Mouse (Mus musculus) liver, postnatal 0 days (tissue): ENCODE measurements around the gene Gm20388. TPM values are rescaled to one million over a fixed set of nuclear protein-coding genes. Genes with fewer than 3 reads are reported as not detected.
A peak's percentile ranks its signal among the peaks of the same experiment; 100 is the strongest.

ENCODE experiments used
- ATAC-seq: fragments of 200-750 bp; cut with Nextera tagmentation; 2 replicates; pipeline ENCODE4 v1.8.0; 2017; ENCODE audit warnings: mild to moderate bottlenecking, moderate library complexity
- DNase-seq: peaks from one replicate; pipeline ENCODE4 v3.0.0-alpha.2; 2016
- H3K27ac ChIP-seq: fragments of 300-500 bp; sonication (generic); 2 replicates; pipeline ENCODE4 v1.5.1; 2014; ENCODE audit warnings: antibody characterized with exemption, moderate library complexity, mild to moderate bottlenecking, low read depth
- H3K27me3 ChIP-seq: fragments of 300-500 bp; sonication (generic); 2 replicates; pipeline ENCODE4 v1.6.1; 2014; ENCODE audit warnings: low read length, control low read depth, mixed read lengths; ENCODE audit not compliant: insufficient read depth
- H3K36me3 ChIP-seq: fragments of 300-500 bp; sonication (generic); replicated peaks from 2 replicates; pipeline ENCODE4 v1.6.1; 2014; ENCODE audit warnings: mild to moderate bottlenecking, control low read depth, low read length, moderate library complexity, mixed read lengths; ENCODE audit not compliant: insufficient read depth
- H3K4me1 ChIP-seq: fragments of 300-500 bp; sonication (generic); 2 replicates; pipeline ENCODE4 v1.6.1; 2014; ENCODE audit warnings: antibody characterized with exemption, mild to moderate bottlenecking, control low read depth; ENCODE audit not compliant: insufficient read depth
- H3K4me2 ChIP-seq: fragments of 300-500 bp; sonication (generic); 2 replicates; pipeline ENCODE4 v1.6.1; 2014; ENCODE audit warnings: low read depth, mild to moderate bottlenecking, low read length, moderate library complexity, mixed read lengths
- H3K4me3 ChIP-seq: fragments of 300-500 bp; sonication (generic); 2 replicates; pipeline ENCODE4 v1.5.1; 2014; ENCODE audit warnings: low read depth, low read length
- H3K9ac ChIP-seq: fragments of 300-500 bp; sonication (generic); replicated peaks from 2 replicates; pipeline ENCODE4 v1.6.1; 2014; ENCODE audit warnings: mild to moderate bottlenecking, moderate library complexity
- H3K9me3 ChIP-seq: fragments of 300-500 bp; sonication (generic); 2 replicates; pipeline ENCODE4 v1.6.1; 2016; ENCODE audit warnings: mild to moderate bottlenecking, control low read depth, low read length, mixed read lengths
- CTCF ChIP-seq: sonication (generic); IDR thresholded peaks from 2 replicates; pipeline ENCODE4 v1.5.1; 2016; ENCODE audit warnings: antibody characterized with exemption, low read depth
- EP300 ChIP-seq: IDR thresholded peaks from 2 replicates; pipeline ENCODE4 v1.6.1; 2016; ENCODE audit warnings: antibody characterized with exemption, low read depth, mild to moderate bottlenecking
- WGBS: fragments of 180-500 bp; shearing (Covaris S2); extraction: QIAGEN DNeasy Blood & Tissue Kit; methylation state at CpG from one replicate; pipeline ENCODE4 v1.1.7; 2014; ENCODE audit not compliant: insufficient replicate concordance; 5-methylcytosine and 5-hydroxymethylcytosine counted together
- polyA plus RNA-seq: library from polyadenylated mRNA; unstranded; fragments of >200 nt; fragmentation: Nextera tagmentation; extraction: Ambion mirVana; gene quantifications from 2 replicates; pipeline ENCODE4 v1.2.1, GENCODE M21; 2015

Gene Gm20388
- polyA plus RNA-seq, 1 experiment from 2014 or later: not detected

DNA sequence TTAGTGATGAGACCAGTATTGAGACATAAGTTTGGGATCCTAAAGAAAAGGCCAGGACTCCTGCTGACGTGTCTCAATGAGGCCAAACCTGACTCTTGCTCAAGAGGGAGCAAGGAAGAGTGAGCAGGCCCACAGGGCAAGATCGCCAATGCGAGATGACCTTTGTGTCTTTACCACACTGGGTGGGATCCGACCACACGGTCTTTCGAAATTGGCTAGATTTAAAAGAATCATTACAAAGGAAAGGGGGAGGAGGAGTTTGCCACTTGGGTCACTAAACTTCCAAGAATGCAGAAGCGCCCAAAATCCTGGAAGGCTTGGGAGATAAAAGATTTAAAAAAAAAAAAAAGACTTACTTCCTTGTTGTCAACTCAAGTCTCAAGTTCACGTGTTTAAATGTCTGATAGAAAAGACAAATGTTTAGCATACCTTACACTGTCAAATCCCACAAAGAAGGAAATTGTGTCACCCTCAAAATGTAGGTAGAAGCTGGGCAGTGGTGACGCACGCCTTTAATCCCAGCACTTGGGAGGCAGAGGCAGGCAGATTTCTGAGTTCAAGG, 1936.7 kb downstream of the Gm20388 start:
- no peak overlapping the region for H3K9ac ChIP-seq
- DNase-seq (no peak), ATAC-seq (no peak)
- no peak overlapping the region for H3K27ac ChIP-seq
- TF ChIP-seq EP300 (no peak), CTCF (no peak)
- H3K4me1 ChIP-seq: peaks cover 12% of the 10 kb centered on the region
- WGBS: 49% methylated on average over 10 of the region's 10 CpGs
- H3K36me3 ChIP-seq: no peaks in the 10 kb centered on the region; the same call in 1 of the 2 replicates
- H3K27me3 ChIP-seq: no peaks in the 10 kb centered on the region
- no peak overlapping the region for H3K4me2 ChIP-seq
- H3K9me3 ChIP-seq: no peaks in the 10 kb centered on the region
- H3K4me3 ChIP-seq: no peak overlapping the region

DNA sequence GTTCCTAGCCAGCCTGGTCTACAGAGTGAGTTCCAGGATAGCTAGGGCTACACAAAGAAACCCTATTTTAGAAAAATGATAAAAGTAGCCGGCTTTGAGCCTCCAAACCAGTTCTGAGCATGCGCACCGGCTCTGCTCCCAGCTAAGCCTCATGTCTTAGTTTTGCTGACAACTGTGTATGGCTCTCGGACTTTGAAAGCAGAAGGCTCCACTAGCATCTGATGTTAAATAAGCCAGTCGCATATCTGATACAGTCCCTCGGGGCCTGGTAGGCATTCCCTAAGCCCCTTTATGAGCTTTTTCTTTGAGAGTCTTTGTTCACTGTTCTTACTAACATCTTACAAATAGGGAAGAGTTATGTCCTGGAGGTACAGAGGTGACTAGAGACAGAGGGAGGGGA, 1937.3 kb downstream of the Gm20388 start:
- 72% methylated on average over 6 of the region's 6 CpGs for WGBS
- no peak for DNase-seq

DNA sequence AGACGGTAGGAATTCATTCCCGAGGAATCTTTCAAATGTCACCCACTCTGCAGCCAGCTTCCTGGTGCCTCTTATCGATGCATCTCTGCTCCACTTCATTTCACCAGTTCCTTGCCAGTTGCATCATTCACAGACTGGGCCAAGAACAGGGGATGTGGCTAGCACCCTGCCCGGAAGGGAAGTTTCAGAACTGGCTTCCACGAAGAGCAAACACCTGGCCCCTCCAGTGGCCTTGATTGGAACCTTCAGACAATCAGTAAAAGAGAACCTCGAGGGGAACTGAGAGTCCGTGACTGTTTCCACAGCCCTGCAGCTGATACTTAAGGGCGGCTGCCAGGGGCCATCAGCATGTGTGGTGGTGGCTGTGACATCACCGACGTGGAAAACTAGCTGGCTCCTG, 1937.9 kb downstream of the Gm20388 start:
- peaks cover 12% of the 10 kb centered on the region for H3K4me1 ChIP-seq
- H3K27me3 ChIP-seq: no peaks in the 10 kb centered on the region
- ATAC-seq (no peak), DNase-seq (peak; percentile 49)
- no peak overlapping the region; the same call in 1 of the 2 replicates for H3K9ac ChIP-seq
- H3K36me3 ChIP-seq: no peaks in the 10 kb centered on the region; the same call in 1 of the 2 replicates
- H3K9me3 ChIP-seq: no peaks in the 10 kb centered on the region
- H3K4me3 ChIP-seq: no peak overlapping the region
- H3K27ac ChIP-seq: peak overlapping the region; percentile 29; the same call in 1 of the 2 replicates
- H3K4me2 ChIP-seq: no peak overlapping the region
- TF ChIP-seq EP300 (peak; percentile 31; the same call in 1 of the 2 replicates), CTCF (peak; percentile 17; the same call in 1 of the 2 replicates)
- 35% methylated on average over 10 of the region's 10 CpGs for WGBS

More for the DNA sequence above, 1937.3 kb downstream of the Gm20388 start:
- ATAC-seq: no peak
- Histone ChIP-seq H3K4me3 (no peak overlapping the region), H3K4me2 (no peak overlapping the region), H3K4me1 (peaks cover 12% of the 10 kb centered on the region), H3K27ac (0 out of 2 replicates have a peak overlapping the region, but pooled peaks have one; percentile 30), H3K9me3 (no peaks in the 10 kb centered on the region), H3K27me3 (no peaks in the 10 kb centered on the region), H3K9ac (no peak overlapping the region), H3K36me3 (no peaks in the 10 kb centered on the region; the same call in 1 of the 2 replicates)
- TF ChIP-seq CTCF (no peak), EP300 (no peak)

DNA sequence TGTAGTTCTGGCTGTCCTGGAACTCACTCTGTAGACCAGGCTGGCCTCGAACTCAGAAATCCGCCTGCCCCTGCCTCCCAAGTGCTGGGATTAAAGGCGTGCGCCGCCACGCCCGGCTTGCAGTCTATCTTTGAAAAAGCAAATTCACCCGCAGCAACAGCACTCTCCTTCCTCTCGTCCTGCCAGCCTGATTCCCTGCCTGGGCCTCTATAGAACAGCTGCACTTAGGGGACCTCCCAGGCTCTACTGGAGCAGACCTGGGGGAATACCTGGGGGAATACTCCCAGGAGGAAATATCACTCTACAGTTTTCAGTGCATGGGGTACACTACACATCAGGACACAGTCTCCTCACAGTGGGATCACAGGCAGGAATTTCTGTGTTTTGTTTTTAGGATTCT, 1938.7 kb downstream of the Gm20388 start:
- no peak for ATAC-seq
- H3K4me2 ChIP-seq: no peak overlapping the region
- H3K27ac ChIP-seq: no peak overlapping the region
- H3K9ac ChIP-seq: no peak overlapping the region
- no peaks in the 10 kb centered on the region for H3K27me3 ChIP-seq
- peaks cover 12% of the 10 kb centered on the region for H3K4me1 ChIP-seq
- no peak for TF ChIP-seq EP300
- WGBS: 67% methylated on average over 9 of the region's 9 CpGs
- H3K36me3 ChIP-seq: no peaks in the 10 kb centered on the region; the same call in 1 of the 2 replicates
- H3K4me3 ChIP-seq: no peak overlapping the region
- no peak for DNase-seq
- H3K9me3 ChIP-seq: no peaks in the 10 kb centered on the region

DNA sequence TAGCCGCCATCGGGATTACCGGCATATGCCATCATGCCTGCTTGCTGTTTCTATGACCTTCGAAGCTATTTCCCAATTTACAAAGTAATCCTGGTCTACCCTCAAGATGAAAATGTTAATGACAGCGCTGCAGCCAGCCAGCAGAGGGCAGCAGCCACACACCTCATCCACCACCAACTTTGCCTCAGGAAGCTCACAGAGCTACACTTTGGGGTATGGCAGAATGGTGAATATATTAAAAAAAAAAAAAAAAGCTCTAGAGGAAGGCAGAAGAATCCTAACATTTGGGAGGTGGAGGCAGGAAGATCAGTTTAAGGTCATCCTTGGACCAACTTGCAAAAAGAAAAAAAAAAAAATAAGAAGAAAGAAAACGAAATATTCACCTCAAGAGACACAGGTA, 1939.4 kb downstream of the Gm20388 start:
- DNase-seq (peak; percentile 85), ATAC-seq (peak; percentile 51)
- 9% methylated on average over 6 of the region's 6 CpGs for WGBS
- Histone ChIP-seq H3K36me3 (no peaks in the 10 kb centered on the region; the same call in 1 of the 2 replicates), H3K4me3 (no peak overlapping the region), H3K4me2 (no peak overlapping the region), H3K4me1 (peaks cover 12% of the 10 kb centered on the region), H3K9me3 (no peaks in the 10 kb centered on the region), H3K9ac (no peak overlapping the region), H3K27ac (no peak overlapping the region), H3K27me3 (no peaks in the 10 kb centered on the region)
- TF ChIP-seq EP300 (no peak), CTCF (peak; percentile 95)

DNA sequence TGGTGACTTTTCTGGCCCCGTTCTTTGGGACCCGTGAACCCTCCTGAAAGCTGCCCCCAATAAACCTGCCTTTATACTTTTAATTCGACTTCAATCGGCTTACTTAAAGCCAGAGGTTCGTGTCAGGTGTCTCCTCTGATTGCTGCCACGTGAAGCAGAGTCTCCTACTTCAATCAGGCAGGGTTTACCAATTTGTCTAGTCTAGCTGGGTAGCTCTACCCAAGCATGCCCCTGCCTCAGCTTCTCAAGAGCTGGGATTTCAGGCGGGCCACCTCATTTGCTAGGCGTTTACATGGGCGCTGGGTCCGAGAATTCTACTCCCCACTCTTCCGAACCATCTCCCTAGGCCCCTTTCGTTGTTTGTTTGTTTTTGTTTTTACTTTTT, 1939.8 kb downstream of the Gm20388 start:
- 49% methylated on average over 12 of the region's 12 CpGs for WGBS
- Histone ChIP-seq H3K9ac (peak overlapping the region; percentile 44), H3K4me1 (peaks cover 12% of the 10 kb centered on the region), H3K27ac (no peak overlapping the region), H3K27me3 (no peaks in the 10 kb centered on the region), H3K4me2 (peak overlapping the region; percentile 68), H3K4me3 (peak overlapping the region; percentile 15), H3K9me3 (no peaks in the 10 kb centered on the region), H3K36me3 (no peaks in the 10 kb centered on the region)
- TF ChIP-seq EP300: no peak
- no peak for TF ChIP-seq CTCF
- DNase-seq (peak; percentile 16), ATAC-seq (peak; percentile 2; the same call in 1 of the 2 replicates)
